Mouse (Mus musculus): Measurements from ENCODE around the gene AA986860.

Gene AA986860

GRCm38 (mm10) chr1:130731741-130732337, at the start of gene AA986860:
AA986860 (plus strand) TSS chr1:130731976.
- peak; percentile 94 for DNase-seq (ENCODE audit: low read depth, low spot score)

GRCm38 (mm10) chr1:130683905-130684304, 47.9 kb upstream of the AA986860 start:
- no peak for DNase-seq (ENCODE audit: low read depth, low spot score)

GRCm38 (mm10) chr1:130698601-130699000, 33.2 kb upstream of the AA986860 start:
- DNase-seq (ENCODE audit: low read depth, low spot score): no peak

GRCm38 (mm10) chr1:130699937-130700633, 31.7 kb upstream of the AA986860 start:
- DNase-seq (ENCODE audit: low read depth, low spot score): no peak

- DNase-seq (ENCODE audit: low read depth, low spot score): no peak
Observed at GRCm38 (mm10) chr1:130701976-130702375, 29.8 kb upstream of the AA986860 start.

GRCm38 (mm10) chr1:130703613-130704012, 28.2 kb upstream of the AA986860 start:
- DNase-seq (ENCODE audit: low read depth, low spot score): no peak

- DNase-seq (ENCODE audit: low read depth, low spot score): peak; percentile 25
Observed at GRCm38 (mm10) chr1:130710283-130711080, 21.3 kb upstream of the AA986860 start.

- no peak for DNase-seq (ENCODE audit: low read depth, low spot score)
Observed at GRCm38 (mm10) chr1:130714046-130714445, 17.7 kb upstream of the AA986860 start.

GRCm38 (mm10) chr1:130715561-130716217, 16.1 kb upstream of the AA986860 start, which contains the start of gene Gm29427:
Gm29427 (minus strand) TSS chr1:130715799.
- DNase-seq (ENCODE audit: low read depth, low spot score): peak; percentile 99

- peak; percentile 33 for DNase-seq (ENCODE audit: low read depth, low spot score)
Observed at GRCm38 (mm10) chr1:130716218-130716512, 15.6 kb upstream of the AA986860 start.

GRCm38 (mm10) chr1:130716513-130717290, 15.1 kb upstream of the AA986860 start:
- no peak for DNase-seq (ENCODE audit: low read depth, low spot score)

GRCm38 (mm10) chr1:130717291-130717871, 14.4 kb upstream of the AA986860 start, which contains the start of gene Yod1:
Yod1 (plus strand) TSS chr1:130717327.
- DNase-seq (ENCODE audit: low read depth, low spot score): peak; percentile 95

GRCm38 (mm10) chr1:130724206-130724605, 7.6 kb upstream of the AA986860 start:
- no peak for DNase-seq (ENCODE audit: low read depth, low spot score)

GRCm38 (mm10) chr1:130726396-130726795, 5.4 kb upstream of the AA986860 start:
- no peak for DNase-seq (ENCODE audit: low read depth, low spot score)

- no peak for DNase-seq (ENCODE audit: low read depth, low spot score)
Observed at GRCm38 (mm10) chr1:130728070-130728469, 3.7 kb upstream of the AA986860 start.

GRCm38 (mm10) chr1:130728708-130729107, 3.1 kb upstream of the AA986860 start:
- no peak for DNase-seq (ENCODE audit: low read depth, low spot score)

GRCm38 (mm10) chr1:130729153-130729552, 2.6 kb upstream of the AA986860 start, which contains the start of gene Pfkfb2:
Pfkfb2 (minus strand) TSS chr1:130729253.
- no peak for DNase-seq (ENCODE audit: low read depth, low spot score)

GRCm38 (mm10) chr1:130732706-130733658, 1.2 kb downstream of the AA986860 start:
- DNase-seq (ENCODE audit: low read depth, low spot score): no peak

GRCm38 (mm10) chr1:130733671-130734070, 1.9 kb downstream of the AA986860 start:
- DNase-seq (ENCODE audit: low read depth, low spot score): no peak

GRCm38 (mm10) chr1:130734452-130734851, 2.7 kb downstream of the AA986860 start:
- DNase-seq (ENCODE audit: low read depth, low spot score): peak; percentile 25
